Mouse (Mus musculus) small intestine, adult 2 months (tissue): Measurements from ENCODE around the gene Timm10.

Source experiments
- CTCF ChIP-seq: fragments of 200-500 bp; IDR thresholded peaks from 2 replicates; pipeline ENCODE4 v1.5.1; 2012; ENCODE audit warnings: low read depth, mild to moderate bottlenecking, control low read depth, inconsistent platforms, low read length, moderate library complexity, mixed read lengths; ENCODE audit not compliant: insufficient replicate concordance, insufficient read length; ENCODE audit errors: extremely low read depth
- POLR2A ChIP-seq: fragments of 200-500 bp; IDR thresholded peaks from 2 replicates; pipeline ENCODE4 v1.6.1; 2012; ENCODE audit warnings: low read depth, mild to moderate bottlenecking, control low read depth, inconsistent platforms, low read length, moderate library complexity

- TF ChIP-seq CTCF: no peak
- TF ChIP-seq POLR2A: no peak
These were observed 42.2 kb downstream of the Timm10 start for GRCm38 (mm10) chr2:84868977-84869376.
